Mouse (Mus musculus): Measurements from ENCODE around the gene Tuba1c.

The Tuba1c gene

GRCm38 (mm10) chr15:98997938-98998774, 31.5 kb upstream of the Tuba1c start:
- DNase-seq: no peak

GRCm38 (mm10) chr15:98998775-98999157, 30.9 kb upstream of the Tuba1c start:
- no peak for DNase-seq

GRCm38 (mm10) chr15:99000535-99001283, 29.0 kb upstream of the Tuba1c start:
- DNase-seq: no peak

- DNase-seq: no peak
These were observed 28.2 kb upstream of the Tuba1c start for GRCm38 (mm10) chr15:99001451-99001931.

GRCm38 (mm10) chr15:99003600-99003999, 26.1 kb upstream of the Tuba1c start:
- no peak for DNase-seq

GRCm38 (mm10) chr15:99008801-99009241, 20.9 kb upstream of the Tuba1c start:
- no peak for DNase-seq

GRCm38 (mm10) chr15:99010896-99011295, 18.8 kb upstream of the Tuba1c start:
- DNase-seq: no peak

GRCm38 (mm10) chr15:99011946-99012345, 17.7 kb upstream of the Tuba1c start:
- no peak for DNase-seq

GRCm38 (mm10) chr15:99014496-99015030, 15.1 kb upstream of the Tuba1c start:
- DNase-seq: no peak

GRCm38 (mm10) chr15:99017355-99017761, 12.3 kb upstream of the Tuba1c start:
- DNase-seq: no peak

- DNase-seq: no peak
These were observed 11.7 kb upstream of the Tuba1c start for GRCm38 (mm10) chr15:99017986-99018385.

- DNase-seq: no peak
These were observed 11.1 kb upstream of the Tuba1c start for GRCm38 (mm10) chr15:99018630-99019029.

GRCm38 (mm10) chr15:99019436-99019835, 10.3 kb upstream of the Tuba1c start:
- no peak for DNase-seq

GRCm38 (mm10) chr15:99020171-99020570, 9.5 kb upstream of the Tuba1c start:
- DNase-seq: no peak

- DNase-seq: no peak
These were observed 8.4 kb upstream of the Tuba1c start for GRCm38 (mm10) chr15:99021255-99021654.

- peak; percentile 34 for DNase-seq
These were observed 4.9 kb upstream of the Tuba1c start for GRCm38 (mm10) chr15:99024668-99025314.

GRCm38 (mm10) chr15:99025414-99025813, 4.3 kb upstream of the Tuba1c start:
- DNase-seq: no peak

GRCm38 (mm10) chr15:99026259-99026658, 3.4 kb upstream of the Tuba1c start:
- no peak for DNase-seq

GRCm38 (mm10) chr15:99027116-99027515, 2.6 kb upstream of the Tuba1c start:
- DNase-seq: no peak

GRCm38 (mm10) chr15:99028874-99029458, 725 bp upstream of the Tuba1c start:
- DNase-seq: no peak

GRCm38 (mm10) chr15:99030585-99031387, 1.1 kb downstream of the Tuba1c start:
- no peak for DNase-seq

- DNase-seq: no peak
These were observed 1.6 kb downstream of the Tuba1c start for GRCm38 (mm10) chr15:99031388-99031675.
